Mouse (Mus musculus) embryonic facial prominence, embryonic 14.5 days (tissue): Measurements from ENCODE around the gene Gsdma2. TPM values are rescaled to one million over a fixed set of nuclear protein-coding genes. Genes with fewer than 3 reads are reported as not detected.
"Not testable (repeated sequence)": the region's sequence is repeated elsewhere in the genome, so short reads cannot be mapped to it uniquely, and the experiment has no call there.

Experiments
- ATAC-seq: fragments of 200-750 bp; cut with Nextera tagmentation; 2 replicates; pipeline ENCODE4 v1.8.0; 2017; ENCODE audit warnings: low read depth, moderate number of reproducible peaks, moderate TSS enrichment
- DNase-seq: peaks from one replicate; pipeline ENCODE4 v3.0.0-alpha.2; 2015; ENCODE audit warnings: low spot score
- H3K27ac ChIP-seq: fragments of 300-500 bp; sonication (generic); replicated peaks from 2 replicates; pipeline ENCODE4 v1.5.1; 2014; ENCODE audit warnings: low read depth, mild to moderate bottlenecking, low read length, moderate library complexity
- H3K27me3 ChIP-seq: fragments of 300-500 bp; sonication (generic); replicated peaks from 2 replicates; pipeline ENCODE4 v1.6.1; 2014; ENCODE audit warnings: low read length; ENCODE audit not compliant: control insufficient read depth, insufficient read depth
- H3K36me3 ChIP-seq: fragments of 300-500 bp; sonication (generic); 2 replicates; pipeline ENCODE4 v1.6.1; 2014; ENCODE audit warnings: low read length, mixed read lengths; ENCODE audit not compliant: control insufficient read depth, insufficient read depth
- H3K4me1 ChIP-seq: fragments of 300-500 bp; sonication (generic); 2 replicates; pipeline ENCODE4 v1.6.1; 2014; ENCODE audit warnings: antibody characterized with exemption, low read length; ENCODE audit not compliant: control insufficient read depth, insufficient read depth
- H3K4me2 ChIP-seq: fragments of 300-500 bp; sonication (generic); 2 replicates; pipeline ENCODE4 v1.6.1; 2014; ENCODE audit warnings: low read depth, mild to moderate bottlenecking, low read length, moderate library complexity, mixed read lengths
- H3K4me3 ChIP-seq: fragments of 300-500 bp; sonication (generic); 2 replicates; pipeline ENCODE4 v1.5.1; 2014; ENCODE audit warnings: low read depth, mild to moderate bottlenecking, low read length
- H3K9ac ChIP-seq: fragments of 300-500 bp; sonication (generic); 2 replicates; pipeline ENCODE4 v1.6.1; 2014; ENCODE audit warnings: low read depth, mild to moderate bottlenecking, low read length, moderate library complexity, mixed read lengths
- H3K9me3 ChIP-seq: fragments of 300-500 bp; sonication (generic); 2 replicates; pipeline ENCODE4 v1.6.1; 2016; ENCODE audit warnings: low read length; ENCODE audit not compliant: control insufficient read depth
- WGBS: fragments of 180-500 bp; shearing (Covaris S2); extraction: QIAGEN DNeasy Blood & Tissue Kit; methylation state at CpG from one replicate; pipeline ENCODE4 v1.1.7; 2014; 5-methylcytosine and 5-hydroxymethylcytosine counted together
- polyA plus RNA-seq: library from polyadenylated mRNA; unstranded; fragments of >200 nt; fragmentation: Nextera tagmentation; extraction: Ambion mirVana; gene quantifications from 2 replicates; pipeline ENCODE4 v1.2.1, GENCODE M21; 2014

The Gsdma2 gene
- polyA plus RNA-seq, 1 experiment from 2014 or later = not detected

DNA sequence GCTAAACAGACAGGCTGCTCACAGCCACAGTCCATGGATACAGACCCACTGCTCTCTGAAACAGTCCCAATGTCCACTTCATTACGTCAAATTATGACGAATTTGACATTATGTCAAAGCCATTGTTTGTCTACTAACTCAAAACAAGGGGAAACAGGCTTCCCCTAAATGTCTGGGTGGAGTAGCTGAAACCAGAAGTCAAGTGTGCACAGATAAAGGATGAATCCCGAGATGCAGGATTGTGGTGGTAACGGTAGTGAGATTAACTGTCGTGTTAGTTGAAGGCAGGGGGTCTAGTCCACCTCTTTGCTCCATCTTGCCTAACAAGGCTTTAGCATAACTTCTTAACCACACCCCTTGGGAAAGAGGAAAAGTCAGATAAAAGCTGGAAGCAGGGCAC lies 25.9 kb downstream of the Gsdma2 start:
- Histone ChIP-seq H3K4me2 (no peak overlapping the region), H3K36me3 (no peaks in the 10 kb centered on the region), H3K9ac (no peak overlapping the region), H3K27me3 (peaks cover 4% of the 10 kb centered on the region), H3K9me3 (no peaks in the 10 kb centered on the region), H3K4me3 (no peak overlapping the region), H3K4me1 (no peaks in the 10 kb centered on the region), H3K27ac (no peak overlapping the region)
- DNase-seq = no peak
- ATAC-seq = no peak
- 78% methylated on average over 5 of the region's 5 CpGs for WGBS

GRCm38 (mm10) chr11:98673136-98673535 lies 26.6 kb downstream of the Gsdma2 start:
- peak; percentile 64; the same call in 1 of the 2 replicates for ATAC-seq

GRCm38 (mm10) chr11:98675829-98676363 lies 29.3 kb downstream of the Gsdma2 start:
- Histone ChIP-seq H3K27me3 (no peaks in the 10 kb centered on the region), H3K4me2 (no peak overlapping the region), H3K9me3 (no peaks in the 10 kb centered on the region), H3K36me3 (no peaks in the 10 kb centered on the region), H3K4me1 (no peaks in the 10 kb centered on the region), H3K9ac (no peak overlapping the region), H3K4me3 (no peak overlapping the region), H3K27ac (no peak overlapping the region)
- ATAC-seq (no peak), DNase-seq (no peak)
- 41% methylated on average over 7 of the region's 7 CpGs for WGBS

More at GRCm38 (mm10) chr11:98673136-98673535, 26.6 kb downstream of the Gsdma2 start:
- not testable (repeated sequence) for H3K36me3 ChIP-seq, H3K27ac ChIP-seq, H3K9ac ChIP-seq, H3K4me3 ChIP-seq, H3K4me1 ChIP-seq, H3K4me2 ChIP-seq, H3K27me3 ChIP-seq, H3K9me3 ChIP-seq
- WGBS = 0% methylated on average over 3 of the region's 7 CpGs
- DNase-seq = peak; percentile 54

DNA sequence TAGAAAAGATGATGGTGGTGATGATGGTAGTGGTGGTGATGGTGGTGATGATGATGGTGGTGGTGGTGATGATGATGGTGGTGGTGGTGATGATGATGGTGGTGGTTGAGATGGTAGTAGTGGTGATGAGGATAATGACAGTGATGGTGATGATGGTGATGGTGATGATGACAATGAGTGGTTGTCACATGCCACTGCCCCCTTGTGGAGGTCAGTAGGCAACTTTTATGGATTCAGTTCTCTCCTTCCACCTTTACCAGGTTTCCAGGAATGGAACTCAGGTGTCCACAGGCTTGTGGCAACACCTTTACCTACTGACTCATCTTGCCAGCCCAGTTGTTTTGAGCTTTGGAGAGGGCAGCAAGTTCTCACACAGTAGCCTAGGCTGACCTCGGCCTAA lies 33.5 kb downstream of the Gsdma2 start:
- Histone ChIP-seq H3K4me3 (no peak overlapping the region), H3K36me3 (0 out of 2 replicates have a peak, but pooled peaks cover 1% of the 10 kb centered on the region), H3K9me3 (no peaks in the 10 kb centered on the region), H3K27ac (no peak overlapping the region), H3K9ac (no peak overlapping the region), H3K4me2 (no peak overlapping the region), H3K27me3 (no peaks in the 10 kb centered on the region), H3K4me1 (peaks cover 6% of the 10 kb centered on the region)
- 86% methylated on average over 1 of the region's 1 CpGs for WGBS
- DNase-seq (no peak), ATAC-seq (no peak)

GRCm38 (mm10) chr11:98680595-98680994 lies 34.0 kb downstream of the Gsdma2 start:
- H3K27me3 ChIP-seq, DNase-seq, ATAC-seq, H3K36me3 ChIP-seq, H3K4me3 ChIP-seq, H3K4me1 ChIP-seq, H3K27ac ChIP-seq, H3K9ac ChIP-seq, H3K4me2 ChIP-seq, H3K9me3 ChIP-seq: not testable (repeated sequence)
- 85% methylated on average over 4 of the region's 4 CpGs for WGBS

DNA sequence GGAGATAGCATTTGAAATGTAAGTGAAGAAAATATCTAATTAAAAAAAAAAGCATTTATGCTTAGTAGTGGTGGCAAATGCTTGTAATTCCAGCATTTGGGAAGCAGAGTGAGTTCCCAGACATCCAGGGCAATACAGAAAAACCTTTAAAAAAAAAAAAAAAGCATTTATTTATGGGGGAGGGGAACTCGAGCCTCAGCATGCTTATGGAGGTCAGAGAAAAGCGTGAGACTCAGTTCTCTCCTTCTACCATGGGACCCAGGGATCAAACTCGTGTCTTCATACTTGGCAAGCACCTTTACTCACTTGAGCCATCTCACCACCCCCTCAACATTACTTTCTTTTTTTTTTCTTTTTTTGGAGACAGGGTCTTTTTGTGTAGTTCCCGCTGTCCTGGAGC lies 34.6 kb downstream of the Gsdma2 start:
- Histone ChIP-seq H3K4me2 (no peak overlapping the region), H3K27ac (no peak overlapping the region), H3K4me1 (peaks cover 6% of the 10 kb centered on the region), H3K4me3 (no peak overlapping the region), H3K9me3 (no peaks in the 10 kb centered on the region), H3K36me3 (peaks cover 13% of the 10 kb centered on the region), H3K9ac (no peak overlapping the region), H3K27me3 (no peaks in the 10 kb centered on the region)
- ATAC-seq (no peak), DNase-seq (no peak)
- WGBS = 77% methylated on average over 4 of the region's 4 CpGs

DNA sequence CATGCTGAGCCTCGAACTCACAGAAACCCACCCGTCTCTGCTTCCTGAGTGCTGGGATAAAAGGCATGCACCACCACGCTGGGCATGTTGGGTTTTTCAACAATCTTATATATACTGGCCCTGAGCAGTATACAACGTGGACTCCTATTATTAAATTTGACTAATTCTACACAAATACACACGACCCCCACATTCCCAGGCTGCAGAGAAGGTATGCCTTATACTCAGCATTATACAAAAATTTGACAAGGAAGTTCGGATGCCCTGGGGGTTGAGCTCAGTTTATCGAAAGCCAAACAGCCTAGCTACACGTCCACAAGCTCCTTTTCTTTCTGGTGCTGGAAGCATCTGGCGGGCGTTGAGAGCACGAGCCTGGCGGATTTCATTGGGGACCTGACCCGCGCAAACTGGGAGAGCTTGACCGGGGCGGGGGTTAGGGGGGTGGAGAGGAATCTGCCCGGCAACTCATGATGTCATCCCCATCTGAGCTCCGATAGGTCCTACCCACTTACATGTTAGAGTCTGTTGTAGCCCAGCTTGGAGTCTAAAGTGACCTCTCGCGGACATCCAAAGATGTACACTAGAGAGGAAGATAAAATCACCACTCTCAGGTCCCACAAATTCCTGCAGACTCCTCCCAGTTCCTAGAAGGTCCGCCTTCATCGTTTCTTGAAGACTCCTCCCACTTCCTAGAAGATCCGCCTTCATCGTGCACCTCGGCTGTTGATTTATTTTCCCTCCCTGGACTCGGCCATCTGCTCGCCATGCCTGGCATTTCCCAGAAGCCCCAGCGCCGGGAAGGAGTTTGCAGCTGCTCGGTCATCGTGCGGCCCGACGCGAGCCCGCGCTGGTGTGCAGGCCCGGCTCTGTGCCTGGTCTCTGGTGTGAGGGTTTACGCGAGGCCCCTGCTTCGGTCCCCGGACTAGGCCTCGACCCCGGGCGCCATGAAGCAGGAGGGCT lies 35.5 kb downstream of the Gsdma2 start, which contains the start of gene Psmd3:
Gene Psmd3, plus strand, starts transcription at position 769 of the 960 bp plus-strand sequence.
- H3K27ac ChIP-seq = peak within 1 kb of the TSS; percentile 78
- peak; percentile 97 for ATAC-seq
- peak within 1 kb of the TSS; percentile 99 for H3K4me3 ChIP-seq
- peaks cover 22% of the 10 kb centered on the region for H3K36me3 ChIP-seq
- H3K27me3 ChIP-seq = no peaks in the 10 kb centered on the region
- WGBS = 4% methylated on average over 39 of the region's 45 CpGs
- H3K4me2 ChIP-seq = peak within 1 kb of the TSS; percentile 87
- H3K9ac ChIP-seq = peak within 1 kb of the TSS; percentile 100
- H3K9me3 ChIP-seq = no peaks in the 10 kb centered on the region
- peaks cover 6% of the 10 kb centered on the region for H3K4me1 ChIP-seq
- peak; percentile 99 for DNase-seq

GRCm38 (mm10) chr11:98682811-98683210 lies 36.3 kb downstream of the Gsdma2 start:
- Histone ChIP-seq H3K4me2 (peak overlapping the region; percentile 87), H3K27ac (peak overlapping the region; percentile 70), H3K36me3 (peaks cover 29% of the 10 kb centered on the region), H3K9ac (peak overlapping the region; percentile 100), H3K9me3 (no peaks in the 10 kb centered on the region), H3K27me3 (no peaks in the 10 kb centered on the region), H3K4me1 (peaks cover 6% of the 10 kb centered on the region), H3K4me3 (peak overlapping the region; percentile 99)
- WGBS = under 1% methylated on average over 11 of the region's 23 CpGs
- peak; percentile 5; the same call in 1 of the 2 replicates for ATAC-seq
- no peak for DNase-seq
